Mouse (Mus musculus) stomach, postnatal 0 days (tissue): ENCODE measurements around the gene Rsph9. TPM values are rescaled to one million over a fixed set of nuclear protein-coding genes. Genes with fewer than 3 reads are reported as not detected.

Source experiments
- ATAC-seq: fragments of 200-750 bp; cut with Nextera tagmentation; 2 replicates; pipeline ENCODE4 v1.8.0; 2017; ENCODE audit not compliant: low FRiP score, low TSS enrichment
- DNase-seq: peaks from one replicate; pipeline ENCODE4 v3.0.0-alpha.2; 2016; ENCODE audit warnings: low spot score
- H3K27ac ChIP-seq: fragments of 300-500 bp; sonication (generic); replicated peaks from 2 replicates; pipeline ENCODE4 v1.5.1; 2014; ENCODE audit warnings: mild to moderate bottlenecking, control low read depth
- H3K27me3 ChIP-seq: fragments of 300-500 bp; sonication (generic); 2 replicates; pipeline ENCODE4 v1.6.1; 2014; ENCODE audit warnings: low read length; ENCODE audit not compliant: control insufficient read depth, insufficient read depth
- H3K36me3 ChIP-seq: fragments of 300-500 bp; sonication (generic); 2 replicates; pipeline ENCODE4 v1.6.1; 2014; ENCODE audit warnings: low read length, mixed read lengths; ENCODE audit not compliant: control insufficient read depth, insufficient read depth
- H3K4me1 ChIP-seq: fragments of 300-500 bp; sonication (generic); replicated peaks from 2 replicates; pipeline ENCODE4 v1.6.1; 2014; ENCODE audit warnings: antibody characterized with exemption; ENCODE audit not compliant: control insufficient read depth, insufficient read depth
- H3K4me2 ChIP-seq: fragments of 300-500 bp; sonication (generic); replicated peaks from 2 replicates; pipeline ENCODE4 v1.6.1; 2014; ENCODE audit warnings: low read depth, mild to moderate bottlenecking, control low read depth, moderate library complexity
- H3K4me3 ChIP-seq: fragments of 300-500 bp; sonication (generic); 2 replicates; pipeline ENCODE4 v1.5.1; 2014; ENCODE audit warnings: low read depth, low read length, control low read depth
- H3K9ac ChIP-seq: fragments of 300-500 bp; sonication (generic); 2 replicates; pipeline ENCODE4 v1.6.1; 2014; ENCODE audit warnings: mild to moderate bottlenecking, low read length, control low read depth, mixed read lengths
- H3K9me3 ChIP-seq: fragments of 300-500 bp; sonication (generic); 2 replicates; pipeline ENCODE4 v1.6.1; 2016; ENCODE audit warnings: low read length; ENCODE audit not compliant: control insufficient read depth
- CTCF ChIP-seq: IDR thresholded peaks from 2 replicates; pipeline ENCODE4 v1.5.1; 2016; ENCODE audit warnings: antibody characterized with exemption, low read depth, mild to moderate bottlenecking, moderate library complexity
- EP300 ChIP-seq: optimal IDR thresholded peaks from 2 replicates; pipeline ENCODE3; 2016; ENCODE audit warnings: antibody characterized with exemption
- WGBS: fragments of 180-500 bp; shearing (Covaris S2); extraction: QIAGEN DNeasy Blood & Tissue Kit; methylation state at CpG from one replicate; pipeline ENCODE4 v1.1.7; 2014; 5-methylcytosine and 5-hydroxymethylcytosine counted together
- polyA plus RNA-seq: library from polyadenylated mRNA; unstranded; fragments of >200 nt; fragmentation: Nextera tagmentation; extraction: Ambion mirVana; gene quantifications from 2 replicates; pipeline ENCODE4 v1.2.1, GENCODE M21; 2015

The Rsph9 gene
- polyA plus RNA-seq, result 13.1 and 13.6 TPM in 2 replicates

DNA sequence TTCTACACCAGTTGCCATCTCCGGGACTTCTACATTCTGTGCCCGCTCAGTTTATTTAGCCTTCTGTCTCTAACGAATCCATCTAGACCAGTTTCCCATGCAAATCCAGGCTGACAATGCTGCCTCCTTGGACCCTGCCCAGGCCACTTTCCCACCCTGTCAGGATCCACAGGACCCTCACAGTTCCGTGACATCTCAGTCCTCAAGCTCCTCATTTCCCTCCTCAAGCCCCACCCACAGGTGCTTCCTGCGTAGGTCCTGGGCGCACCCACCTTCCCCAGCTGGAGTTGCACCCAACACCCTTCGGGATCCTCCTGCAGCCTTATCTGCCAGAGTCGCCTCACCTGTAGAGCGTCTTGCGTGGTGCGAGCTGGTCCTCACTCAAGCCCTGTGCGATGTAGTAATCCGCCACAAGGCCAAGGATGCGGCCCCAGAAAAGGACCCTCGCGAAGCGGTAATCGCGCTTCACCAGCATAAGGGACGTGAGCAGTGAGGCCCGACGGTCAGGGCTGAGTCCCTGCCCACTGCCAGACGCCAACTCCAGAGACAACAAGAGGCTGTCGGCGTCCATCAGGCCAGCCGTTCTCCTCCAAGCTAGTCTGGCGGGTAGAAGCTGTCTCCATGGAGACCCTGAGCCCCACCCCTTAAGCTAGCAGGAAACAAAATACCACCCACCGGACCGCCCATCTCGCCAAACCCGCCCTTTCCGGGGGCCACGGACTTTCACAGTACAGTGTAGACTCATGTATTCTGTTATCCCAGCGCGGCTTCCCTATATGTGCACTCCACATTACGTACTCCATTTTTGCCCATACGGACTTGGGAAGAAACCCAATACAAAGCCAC is at the start of gene Rsph9:
Rsph9 (minus strand) TSS at position 639 of the 846 bp plus-strand sequence.
- peak within 1 kb of the TSS; percentile 74; the same call in 1 of the 2 replicates for H3K27ac ChIP-seq
- peak within 1 kb of the TSS; percentile 44 for H3K4me3 ChIP-seq
- DNase-seq (peak; percentile 95), ATAC-seq (peak; percentile 96)
- H3K36me3 ChIP-seq, result peaks cover 9% of the 10 kb centered on the region; the same call in 1 of the 2 replicates
- no peaks in the 10 kb centered on the region for H3K27me3 ChIP-seq
- H3K9me3 ChIP-seq, result no peaks in the 10 kb centered on the region
- peak within 1 kb of the TSS; percentile 73 for H3K4me2 ChIP-seq
- TF ChIP-seq CTCF (no peak), EP300 (no peak)
- WGBS, result 5% methylated on average over 37 of the region's 37 CpGs
- peak within 1 kb of the TSS; percentile 45 for H3K9ac ChIP-seq
- H3K4me1 ChIP-seq, result peaks cover 4% of the 10 kb centered on the region

DNA sequence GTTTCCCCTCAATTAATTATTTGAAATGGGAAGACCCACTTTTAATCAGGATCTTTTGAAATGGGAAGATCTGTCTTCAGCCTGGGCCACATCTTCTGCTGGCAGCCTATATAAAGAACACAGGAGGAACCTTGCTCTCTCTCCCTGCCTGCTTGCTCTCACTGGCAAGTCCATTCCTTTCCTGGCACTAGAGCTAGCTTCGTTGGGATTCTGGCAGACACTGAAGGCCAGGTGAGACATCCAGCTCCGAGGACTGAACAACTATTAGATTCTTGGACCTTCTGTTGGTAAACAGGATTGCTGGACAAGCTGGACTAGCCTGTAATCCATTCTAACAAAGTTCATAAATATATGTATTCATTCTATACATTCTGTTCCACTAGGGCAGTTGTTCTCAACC is 44.8 kb upstream of the Rsph9 start:
- DNase-seq (no peak), ATAC-seq (no peak)
- H3K4me2 ChIP-seq, result no peak overlapping the region
- H3K9me3 ChIP-seq, result no peaks in the 10 kb centered on the region
- no peaks in the 10 kb centered on the region for H3K4me1 ChIP-seq
- 85% methylated on average over 2 of the region's 2 CpGs for WGBS
- peaks cover 18% of the 10 kb centered on the region for H3K36me3 ChIP-seq
- TF ChIP-seq EP300, result no peak
- no peak for TF ChIP-seq CTCF
- no peak overlapping the region for H3K27ac ChIP-seq
- H3K9ac ChIP-seq, result no peak overlapping the region
- no peak overlapping the region for H3K4me3 ChIP-seq
- no peaks in the 10 kb centered on the region for H3K27me3 ChIP-seq

DNA sequence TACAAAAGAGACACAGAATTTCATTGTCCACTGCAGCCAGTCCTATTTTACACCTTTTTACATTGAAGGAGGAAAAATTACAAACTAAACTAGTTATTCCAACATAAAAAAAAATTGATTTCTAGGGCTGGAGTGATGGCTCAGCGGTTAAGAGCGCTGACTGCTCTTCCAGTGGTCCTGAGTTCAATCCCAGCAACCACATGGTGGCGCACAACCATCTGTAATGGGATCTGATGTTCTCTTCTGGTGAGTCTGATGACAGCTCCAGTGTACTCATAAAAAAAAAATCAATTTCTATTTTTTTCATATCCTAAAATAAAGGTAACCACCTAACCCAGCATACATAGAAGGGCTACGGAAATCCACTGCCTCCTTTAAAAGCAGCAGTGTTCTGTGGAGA is 38.3 kb upstream of the Rsph9 start:
- no peak overlapping the region for H3K4me3 ChIP-seq
- DNase-seq (no peak), ATAC-seq (no peak)
- H3K4me2 ChIP-seq, result no peak overlapping the region
- no peak overlapping the region for H3K9ac ChIP-seq
- no peak overlapping the region for H3K27ac ChIP-seq
- no peaks in the 10 kb centered on the region for H3K9me3 ChIP-seq
- H3K36me3 ChIP-seq, result peaks cover 18% of the 10 kb centered on the region
- no peaks in the 10 kb centered on the region for H3K27me3 ChIP-seq
- WGBS, result 84% methylated on average over 4 of the region's 4 CpGs
- TF ChIP-seq EP300 (no peak), CTCF (peak; percentile 64)
- no peaks in the 10 kb centered on the region for H3K4me1 ChIP-seq

DNA sequence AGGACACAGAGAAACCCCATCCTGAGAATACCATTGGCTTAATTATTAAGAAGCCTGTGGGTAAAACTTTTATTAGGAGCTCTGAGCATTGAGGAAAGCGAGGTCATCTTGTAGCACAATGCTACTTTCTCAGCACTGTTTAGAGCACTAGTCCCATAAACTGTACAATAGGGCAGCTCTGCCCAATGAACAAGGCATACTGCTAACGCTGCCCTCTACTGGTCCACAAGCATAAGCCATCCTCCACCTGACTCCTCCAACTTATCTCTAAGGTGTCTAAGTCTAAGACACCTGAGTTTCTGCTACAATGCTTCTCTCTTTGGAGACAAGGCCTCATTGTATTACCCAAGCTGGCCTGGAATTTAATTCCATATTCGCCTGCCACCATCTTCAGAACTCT is 26.5 kb upstream of the Rsph9 start:
- DNase-seq (no peak), ATAC-seq (0 out of 2 replicates have a peak, but pooled peaks have one; percentile 39)
- 73% methylated on average over 3 of the region's 3 CpGs for WGBS
- TF ChIP-seq EP300 (no peak), CTCF (peak; percentile 80)
- Histone ChIP-seq H3K36me3 (peaks cover 30% of the 10 kb centered on the region), H3K4me3 (no peak overlapping the region), H3K27ac (no peak overlapping the region), H3K4me2 (no peak overlapping the region), H3K9ac (no peak overlapping the region), H3K4me1 (no peaks in the 10 kb centered on the region), H3K27me3 (no peaks in the 10 kb centered on the region), H3K9me3 (no peaks in the 10 kb centered on the region)

DNA sequence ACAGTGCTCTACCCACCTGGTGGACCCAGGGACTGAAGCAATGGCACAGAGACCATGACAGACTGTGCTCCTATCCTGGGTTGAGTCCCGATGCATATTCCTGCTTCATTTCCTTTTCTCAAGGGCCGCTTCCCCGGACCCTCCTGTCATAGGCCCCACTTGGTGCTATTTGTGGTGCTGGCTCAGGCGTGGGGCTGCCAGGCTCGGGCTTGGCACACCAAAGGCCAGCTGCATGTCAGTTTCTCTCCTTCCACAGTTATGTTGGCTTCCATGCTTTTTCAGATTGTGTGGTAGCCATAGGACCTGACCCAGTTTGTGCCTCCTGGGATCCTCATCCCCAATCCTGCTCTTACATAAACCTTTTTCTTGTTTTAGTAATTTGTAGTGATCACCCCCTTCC is 24.8 kb upstream of the Rsph9 start:
- H3K9ac ChIP-seq, result no peak overlapping the region
- no peaks in the 10 kb centered on the region for H3K4me1 ChIP-seq
- no peak for ATAC-seq
- TF ChIP-seq CTCF (no peak), EP300 (no peak)
- no peaks in the 10 kb centered on the region for H3K9me3 ChIP-seq
- WGBS, result 89% methylated on average over 5 of the region's 5 CpGs
- H3K4me3 ChIP-seq, result no peak overlapping the region
- H3K4me2 ChIP-seq, result no peak overlapping the region
- H3K27me3 ChIP-seq, result no peaks in the 10 kb centered on the region
- H3K27ac ChIP-seq, result no peak overlapping the region
- H3K36me3 ChIP-seq, result peaks cover 39% of the 10 kb centered on the region
- no peak for DNase-seq

DNA sequence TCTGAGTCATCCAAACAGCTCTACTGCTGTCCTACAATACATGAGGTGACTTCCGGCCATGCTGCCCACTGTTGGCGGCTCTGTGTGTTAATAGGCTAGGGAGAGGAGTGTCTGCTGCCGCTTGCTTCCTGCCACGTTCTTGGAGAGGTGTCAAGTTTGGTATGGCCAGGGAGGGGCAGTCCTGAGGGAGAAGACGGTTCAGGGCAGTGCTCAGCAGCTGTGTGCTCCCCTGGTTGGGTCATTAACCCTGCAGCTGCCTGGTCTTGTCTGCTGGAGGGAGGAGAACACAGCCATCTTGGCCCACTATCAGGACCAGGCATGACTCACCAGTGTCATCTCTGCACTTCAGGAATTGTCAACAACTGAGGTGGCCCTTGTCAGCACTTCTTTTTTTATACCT is 24.3 kb upstream of the Rsph9 start:
- WGBS, result 41% methylated on average over 5 of the region's 5 CpGs
- no peak overlapping the region for H3K4me2 ChIP-seq
- no peaks in the 10 kb centered on the region for H3K9me3 ChIP-seq
- H3K4me1 ChIP-seq, result no peaks in the 10 kb centered on the region
- peaks cover 39% of the 10 kb centered on the region for H3K36me3 ChIP-seq
- no peak overlapping the region for H3K4me3 ChIP-seq
- TF ChIP-seq EP300, result no peak
- TF ChIP-seq CTCF, result no peak
- H3K9ac ChIP-seq, result no peak overlapping the region
- ATAC-seq (peak; percentile 27), DNase-seq (no peak)
- H3K27ac ChIP-seq, result no peak overlapping the region
- no peaks in the 10 kb centered on the region for H3K27me3 ChIP-seq
